Mouse (Mus musculus) inflammation-experienced regulatory T-cells, adult 6 months (primary cell): Measurements from ENCODE around the gene Hormad1. TPM values are rescaled to one million over a fixed set of nuclear protein-coding genes. Genes with fewer than 3 reads are reported as not detected.
"Not testable (repeated sequence)": the region's sequence is repeated elsewhere in the genome, so short reads cannot be mapped to it uniquely, and the experiment has no call there.

Experiments
- ATAC-seq: one replicate; pipeline ENCODE4 v1.8.0; 2017
- polyA plus RNA-seq, 3 experiments: library from polyadenylated mRNA; unstranded; fragments of 100-300 nt; shearing (Covaris generic); gene quantifications; one replicate each; pipeline ENCODE4 v1.2.1; 2017

Hormad1 gene
- polyA plus RNA-seq, 3 experiments from 2014 or later, result not detected

GRCm38 (mm10) chr3:95569585-95569984 is 10.1 kb downstream of the Hormad1 start:
- no peak for ATAC-seq

DNA sequence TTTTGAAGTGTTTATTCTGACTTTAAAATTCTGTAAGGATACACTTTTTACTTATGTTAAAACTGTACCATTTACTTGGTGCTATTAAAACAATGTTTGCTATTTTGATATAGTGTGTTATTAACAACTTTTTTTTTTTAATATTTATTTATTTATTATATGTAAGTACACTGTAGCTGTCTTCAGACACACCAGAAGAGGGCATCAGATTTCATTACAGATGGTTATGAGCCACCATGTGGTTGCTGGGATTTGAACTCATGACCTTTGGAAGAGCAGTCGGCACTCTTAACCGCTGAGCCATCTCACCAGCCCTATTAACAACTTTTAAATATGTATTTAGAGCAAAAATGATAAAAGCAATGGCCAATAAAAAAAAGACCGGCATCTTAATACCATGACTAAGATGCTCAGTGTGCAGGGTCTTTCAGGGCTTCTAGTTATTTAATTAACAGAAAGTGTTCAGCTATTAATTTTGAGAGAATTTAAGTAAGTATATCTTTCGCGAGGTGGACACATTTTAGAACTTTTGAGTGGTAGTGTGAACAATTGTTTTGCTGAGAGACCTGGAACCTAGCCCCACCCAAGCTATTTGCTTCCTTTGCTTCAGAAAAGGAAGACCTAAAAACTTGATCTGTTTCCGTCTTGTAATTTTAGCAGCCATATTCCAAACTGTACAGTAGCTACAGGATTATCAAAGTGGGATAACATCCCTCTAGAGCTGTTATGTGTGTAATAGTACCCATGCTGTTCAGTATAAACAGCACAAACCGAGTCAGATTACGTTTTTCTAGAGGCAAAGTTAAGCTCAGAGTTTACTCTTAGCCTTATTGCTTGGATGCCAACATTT is 28.5 kb downstream of the Hormad1 start:
- no peak for ATAC-seq

DNA sequence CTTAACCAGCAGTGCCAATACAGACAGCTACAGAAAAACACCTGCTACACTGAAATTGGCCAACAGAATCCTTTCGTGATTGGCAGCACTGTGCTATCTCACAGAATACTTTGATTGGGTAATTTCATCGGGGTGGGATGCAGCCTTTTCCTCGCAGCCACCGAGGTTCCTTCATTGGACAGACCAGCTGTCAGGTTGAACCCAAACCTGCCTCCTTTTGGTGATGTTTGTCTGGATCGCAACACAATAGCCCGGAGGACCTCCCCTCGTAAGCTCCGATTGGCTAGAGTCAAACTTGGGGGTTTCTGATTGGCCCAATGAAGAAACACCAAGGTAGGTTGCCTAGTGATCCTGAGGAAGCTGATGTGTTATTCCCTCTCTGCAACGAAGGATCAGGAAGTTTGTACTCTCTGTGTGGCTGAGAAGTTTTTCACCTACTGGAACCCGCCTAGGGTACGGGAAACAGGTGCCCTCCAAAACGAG is 29.2 kb downstream of the Hormad1 start, which contains the start of gene Golph3l:
Golph3l (plus strand) TSS at position 331 of the 483 bp plus-strand sequence.
- peak; percentile 100 for ATAC-seq

GRCm38 (mm10) chr3:95598734-95599133 is 39.3 kb downstream of the Hormad1 start:
- no peak for ATAC-seq

- ATAC-seq, result no peak
These were observed 41.8 kb downstream of the Hormad1 start for GRCm38 (mm10) chr3:95601287-95601686.

DNA sequence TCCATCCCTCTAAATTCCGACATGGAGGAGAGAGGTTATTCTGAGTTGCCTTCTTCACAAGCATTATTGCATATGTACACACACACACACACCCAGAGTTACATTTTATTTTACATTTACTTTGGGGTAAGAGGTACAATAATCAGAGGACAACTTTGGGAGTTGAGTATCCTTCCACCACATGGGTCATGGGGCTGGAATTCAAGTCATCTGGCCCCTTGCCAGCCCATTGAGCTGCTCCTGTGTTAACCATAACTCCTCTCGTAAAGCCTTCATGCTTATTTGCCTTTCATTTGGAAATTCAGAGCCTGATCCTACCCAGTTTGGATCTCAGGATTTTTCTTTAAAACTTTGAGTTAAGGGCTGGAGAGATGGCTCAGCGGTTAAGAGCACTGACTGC is 46.6 kb downstream of the Hormad1 start:
- ATAC-seq, result no peak

GRCm38 (mm10) chr3:95609195-95609594 is 49.7 kb downstream of the Hormad1 start:
- ATAC-seq, result no peak

DNA sequence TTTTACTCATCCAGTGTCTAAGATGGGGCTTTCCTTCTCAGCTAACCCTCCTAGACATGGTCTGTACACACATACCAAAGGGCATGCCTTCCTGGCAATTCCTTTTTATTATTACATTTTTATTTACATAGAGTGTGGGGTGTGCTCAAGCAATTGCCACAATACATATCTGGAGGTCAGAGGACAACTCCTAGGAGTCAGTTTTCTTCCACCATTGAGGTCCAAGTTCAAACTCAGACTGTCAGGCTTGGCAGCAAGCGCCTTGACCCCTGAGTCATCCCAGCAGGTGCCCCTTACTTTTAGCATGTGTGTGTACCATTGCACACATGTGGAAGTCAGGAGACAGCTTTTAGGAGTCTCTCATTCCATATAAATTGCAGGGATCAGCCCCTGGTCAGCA is 54.5 kb downstream of the Hormad1 start:
- no peak for ATAC-seq

DNA sequence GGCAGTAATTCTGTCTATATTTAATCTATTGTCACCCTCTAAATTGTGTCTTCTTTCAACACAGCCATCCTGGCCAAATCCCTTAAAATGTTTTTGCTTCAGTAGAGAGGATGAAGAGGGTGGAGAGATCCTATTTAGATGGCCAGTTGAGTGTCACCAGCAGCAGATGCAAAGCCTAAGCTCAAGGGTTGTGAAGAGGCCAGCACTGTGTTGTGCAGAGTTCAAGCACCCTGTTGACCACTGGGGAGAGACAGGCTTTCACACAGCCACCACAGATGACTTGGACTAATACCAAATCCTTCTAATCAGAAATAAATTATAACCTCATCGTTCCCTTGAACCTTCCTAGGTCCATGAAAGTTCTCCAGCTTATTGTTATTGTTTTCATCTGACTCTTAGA is 59.0 kb downstream of the Hormad1 start:
- ATAC-seq, result no peak

- ATAC-seq, result no peak
These were observed 61.8 kb downstream of the Hormad1 start for GRCm38 (mm10) chr3:95621241-95621640.

DNA sequence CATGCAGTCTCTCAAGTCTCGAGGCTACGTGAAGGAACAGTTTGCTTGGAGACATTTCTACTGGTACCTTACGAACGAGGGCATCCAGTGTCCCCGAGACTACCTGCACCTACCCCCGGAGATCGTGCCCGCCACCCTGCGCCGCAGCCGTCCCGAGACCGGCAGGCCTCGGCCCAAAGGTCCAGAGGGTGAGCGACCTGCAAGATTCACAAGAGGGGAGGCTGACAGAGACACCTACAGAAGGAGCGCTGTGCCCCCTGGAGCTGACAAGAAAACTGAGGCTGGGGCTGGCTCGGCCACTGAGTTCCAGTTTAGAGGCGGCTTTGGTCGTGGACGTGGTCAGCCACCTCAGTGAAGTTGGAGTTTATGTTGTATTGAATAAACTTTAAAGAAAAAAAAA is 62.9 kb downstream of the Hormad1 start:
- ATAC-seq, result not testable (repeated sequence)

GRCm38 (mm10) chr3:95623551-95623950 is 64.1 kb downstream of the Hormad1 start:
- ATAC-seq, result no peak

- ATAC-seq, result not testable (repeated sequence)
These were observed 64.6 kb downstream of the Hormad1 start for GRCm38 (mm10) chr3:95623991-95624515.

DNA sequence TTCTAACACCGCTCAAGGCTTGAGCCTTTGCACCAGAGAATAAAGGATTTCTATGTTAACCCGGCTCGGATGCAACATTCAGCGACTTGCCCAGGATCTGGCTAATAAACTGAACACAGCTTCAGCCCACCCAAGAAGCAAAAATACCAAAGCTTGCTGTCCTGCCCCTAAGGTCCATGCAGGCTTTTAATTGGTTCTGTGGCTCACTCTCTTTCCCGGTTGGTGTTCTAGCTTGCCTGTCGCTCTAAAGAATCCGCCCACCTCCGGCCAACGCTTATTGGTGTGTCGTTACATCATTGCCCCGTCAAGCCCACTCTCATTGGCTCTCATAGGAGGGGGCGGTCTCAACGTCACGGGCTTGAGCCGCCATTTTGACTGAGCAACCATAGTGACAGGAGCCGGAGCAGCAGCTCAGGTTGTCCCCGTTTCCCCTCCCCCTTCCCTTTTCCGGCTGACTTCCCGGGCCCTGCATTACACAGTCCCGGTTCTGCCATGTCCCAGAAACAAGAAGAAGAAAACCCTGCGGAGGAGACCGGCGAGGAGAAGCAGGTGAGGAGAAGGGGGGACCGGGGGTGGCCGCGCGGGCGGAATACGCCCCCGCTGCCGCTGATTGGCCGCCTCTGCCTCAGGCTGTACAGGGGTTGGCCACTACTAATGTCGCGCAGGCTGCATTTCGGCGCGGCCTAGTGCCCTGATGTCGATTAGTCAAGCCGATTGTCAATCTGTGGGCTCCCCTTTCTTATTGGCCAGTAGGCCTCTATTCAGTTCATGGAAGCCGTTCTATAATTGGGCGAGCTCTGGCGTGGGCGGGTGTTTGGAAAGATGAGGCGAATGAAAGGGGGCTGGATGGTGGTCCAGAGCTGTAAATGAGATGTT is 65.4 kb downstream of the Hormad1 start, which contains the start of gene Ensa:
Ensa (plus strand) TSS at position 366 of the 876 bp plus-strand sequence.
- peak; percentile 94 for ATAC-seq

DNA sequence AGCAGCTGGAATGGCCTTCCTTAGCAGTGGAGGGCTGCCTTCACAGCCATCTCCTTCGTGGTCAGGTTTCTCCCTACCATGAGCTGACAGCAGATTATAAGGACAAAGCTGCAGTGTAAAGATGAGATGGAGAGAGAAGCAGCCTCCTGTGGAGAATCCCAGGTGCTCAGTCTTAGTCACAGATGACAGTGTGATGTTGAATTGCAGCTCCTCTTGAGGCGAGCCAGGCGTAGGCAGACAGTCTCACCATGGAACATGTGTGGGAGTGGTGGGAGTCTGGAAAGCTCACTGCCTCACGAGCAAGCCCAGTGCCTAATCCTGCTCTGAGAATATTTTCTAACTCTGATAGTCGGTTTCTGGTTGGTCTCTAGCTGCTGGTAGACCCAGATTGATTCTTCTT is 68.3 kb downstream of the Hormad1 start:
- no peak for ATAC-seq

DNA sequence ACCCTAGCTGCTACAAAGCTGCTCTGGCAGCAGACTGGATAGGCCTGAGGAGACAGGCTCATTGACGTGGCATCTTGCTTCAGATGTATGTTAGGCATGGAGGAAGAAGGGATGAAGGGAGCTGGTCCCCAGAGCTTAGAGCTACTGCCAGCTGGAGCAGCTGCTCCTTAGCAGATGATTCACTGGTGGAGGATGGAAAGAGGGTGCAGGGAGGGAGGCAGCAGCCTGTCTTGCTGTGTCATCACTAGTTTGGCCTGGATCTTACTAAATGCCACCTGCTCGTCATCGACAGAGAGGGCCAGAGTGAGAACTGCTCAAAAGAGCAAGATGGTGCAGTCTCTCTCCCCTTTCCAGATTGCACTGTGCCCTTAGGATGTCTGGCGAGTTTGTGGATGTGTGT is 70.3 kb downstream of the Hormad1 start:
- ATAC-seq, result no peak

DNA sequence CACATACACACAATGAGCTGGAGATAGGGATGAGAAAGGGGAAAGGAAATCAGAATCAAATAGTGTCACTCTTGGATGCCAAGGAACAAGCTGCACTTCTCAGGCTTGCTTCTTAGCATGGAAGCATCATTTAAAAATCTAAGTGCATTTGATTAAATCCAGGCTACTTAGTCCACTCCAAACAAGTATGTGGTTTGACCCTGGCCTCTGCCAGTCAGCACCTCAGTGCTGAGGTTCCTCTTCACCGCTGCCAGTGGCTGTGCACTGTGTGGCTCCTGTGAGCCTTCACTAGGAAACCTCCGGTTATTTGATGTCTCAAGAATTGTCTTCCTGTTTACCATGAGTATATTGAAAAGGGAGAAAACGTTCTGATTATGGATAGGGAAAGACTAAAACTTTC is 71.4 kb downstream of the Hormad1 start:
- no peak for ATAC-seq

GRCm38 (mm10) chr3:95631304-95631703 is 71.8 kb downstream of the Hormad1 start:
- no peak for ATAC-seq

DNA sequence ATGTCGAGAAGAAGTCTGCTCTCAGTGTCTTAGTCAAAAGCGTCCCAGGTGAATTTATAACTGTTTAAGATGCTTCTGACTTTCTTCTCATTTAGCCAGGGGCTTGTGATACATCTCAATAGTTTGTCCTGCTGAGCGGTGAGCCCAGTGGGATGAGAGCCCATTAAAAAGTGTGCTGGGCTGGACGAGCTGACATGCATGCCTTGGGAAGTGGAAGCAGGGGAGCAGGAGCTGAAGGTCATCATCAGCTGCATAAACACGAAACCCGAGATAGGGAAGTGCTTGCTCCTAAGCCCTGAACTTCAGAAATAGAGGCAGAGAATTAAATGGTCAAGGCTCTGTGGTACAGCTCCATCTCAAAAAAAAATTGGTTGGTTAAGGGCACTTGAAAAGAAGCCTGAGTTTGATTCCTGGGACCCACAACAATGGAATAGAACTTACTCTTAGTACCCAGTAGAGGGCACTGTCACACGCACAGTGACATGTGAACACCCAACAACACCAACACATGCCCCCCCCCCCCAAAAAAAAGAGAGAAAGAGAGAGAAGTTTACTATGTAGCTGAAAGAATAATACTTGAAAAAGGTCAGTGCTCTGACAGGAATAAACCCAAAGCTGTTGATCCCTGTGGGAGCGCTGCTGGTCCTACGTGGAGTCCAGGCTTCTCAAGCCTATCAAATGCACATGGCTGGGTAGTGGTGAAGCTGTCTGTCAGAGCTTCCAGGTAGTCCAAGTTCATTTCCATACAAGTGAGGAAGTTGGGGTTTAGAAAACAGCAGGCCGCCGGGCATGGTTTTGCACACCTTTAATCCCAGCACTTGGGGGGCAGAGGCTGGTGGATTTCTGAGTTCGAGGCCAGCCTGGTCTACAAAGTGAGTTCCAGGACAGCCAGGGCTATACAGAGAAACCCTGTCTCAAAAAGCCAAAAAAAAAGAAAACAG is 73.4 kb downstream of the Hormad1 start:
- peak; percentile 76 for ATAC-seq

- no peak for ATAC-seq
These were observed 76.2 kb downstream of the Hormad1 start for GRCm38 (mm10) chr3:95635636-95636035.

DNA sequence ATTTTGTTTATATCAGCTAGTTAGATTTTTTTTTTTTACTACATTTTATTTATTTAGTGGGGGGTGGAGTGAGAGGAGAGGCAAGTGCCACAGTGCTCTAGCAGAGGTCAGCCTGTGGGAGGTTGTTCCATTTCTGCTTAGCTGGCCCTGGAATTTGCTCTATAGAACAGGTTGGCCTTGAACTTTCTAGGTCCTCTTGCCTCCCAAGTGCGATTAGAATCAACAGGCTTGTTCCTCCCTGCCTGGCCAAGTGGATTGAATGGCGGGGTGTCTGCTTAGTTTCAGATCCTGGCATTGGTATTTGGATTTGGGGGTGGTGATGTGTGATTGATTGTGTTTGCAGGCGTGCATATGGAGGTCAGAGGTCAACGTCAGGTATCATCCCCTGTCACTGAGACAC is 76.6 kb downstream of the Hormad1 start:
- no peak for ATAC-seq
